Mouse (Mus musculus): ENCODE measurements around the gene Ccdc57. TPM values are rescaled to one million over a fixed set of nuclear protein-coding genes. Genes with fewer than 3 reads are reported as not detected.
"Not testable (repeated sequence)": the region's sequence is repeated elsewhere in the genome, so short reads cannot be mapped to it uniquely, and the experiment has no call there.

Ccdc57 gene
- polyA plus RNA-seq, 1 experiment from 2014 or later = 4.4 TPM

- not testable (repeated sequence) for H3K4me3 ChIP-seq, H3K9me3 ChIP-seq, H3K27me3 ChIP-seq, H3K4me1 ChIP-seq, H3K9ac ChIP-seq, H3K27ac ChIP-seq, H3K4me2 ChIP-seq
- 0 out of 2 replicates have a peak, but pooled peaks have one; percentile 5 for ATAC-seq (ENCODE audit: insufficient number of reproducible peaks, low FRiP score, low TSS enrichment, low read depth)
- peaks cover 36% of the 10 kb centered on the region for H3K36me3 ChIP-seq
- WGBS = 90% methylated on average over 3 of the region's 3 CpGs
Observed at GRCm38 (mm10) chr11:120855938-120856337, 76.7 kb downstream of the Ccdc57 start.

GRCm38 (mm10) chr11:120853788-120854187 lies 78.9 kb downstream of the Ccdc57 start:
- Histone ChIP-seq H3K9ac (no peak overlapping the region), H3K4me3 (no peak overlapping the region), H3K4me1 (0 out of 2 replicates have a peak, but pooled peaks cover 5% of the 10 kb centered on the region), H3K4me2 (no peak overlapping the region), H3K27me3 (no peaks in the 10 kb centered on the region), H3K36me3 (peaks cover 15% of the 10 kb centered on the region), H3K9me3 (no peaks in the 10 kb centered on the region), H3K27ac (peak overlapping the region; percentile 39)
- WGBS = 84% methylated on average over 4 of the region's 4 CpGs
- no peak for ATAC-seq (ENCODE audit: insufficient number of reproducible peaks, low FRiP score, low TSS enrichment, low read depth)

GRCm38 (mm10) chr11:120853158-120853557 lies 79.5 kb downstream of the Ccdc57 start:
- H3K4me3 ChIP-seq = no peak overlapping the region
- no peak for ATAC-seq (ENCODE audit: insufficient number of reproducible peaks, low FRiP score, low TSS enrichment, low read depth)
- H3K27me3 ChIP-seq = no peaks in the 10 kb centered on the region
- no peak overlapping the region for H3K27ac ChIP-seq
- H3K36me3 ChIP-seq = peaks cover 9% of the 10 kb centered on the region
- no peak overlapping the region for H3K4me2 ChIP-seq
- H3K9ac ChIP-seq = no peak overlapping the region
- 0 out of 2 replicates have a peak, but pooled peaks cover 5% of the 10 kb centered on the region for H3K4me1 ChIP-seq
- 95% methylated on average over 4 of the region's 4 CpGs for WGBS
- no peaks in the 10 kb centered on the region for H3K9me3 ChIP-seq

- Histone ChIP-seq H3K4me1 (0 out of 2 replicates have a peak, but pooled peaks cover 5% of the 10 kb centered on the region), H3K27me3 (no peaks in the 10 kb centered on the region), H3K9ac (no peak overlapping the region), H3K27ac (no peak overlapping the region; the same call in 1 of the 2 replicates), H3K9me3 (no peaks in the 10 kb centered on the region), H3K36me3 (peaks cover 3% of the 10 kb centered on the region; the same call in 1 of the 2 replicates), H3K4me2 (no peak overlapping the region), H3K4me3 (no peak overlapping the region)
- 64% methylated on average over 11 of the region's 11 CpGs for WGBS
- no peak for ATAC-seq (ENCODE audit: insufficient number of reproducible peaks, low FRiP score, low TSS enrichment, low read depth)
Observed at GRCm38 (mm10) chr11:120852083-120852935, 80.4 kb downstream of the Ccdc57 start.

GRCm38 (mm10) chr11:120851582-120851981 lies 81.1 kb downstream of the Ccdc57 start:
- H3K4me1 ChIP-seq = 0 out of 2 replicates have a peak, but pooled peaks cover 5% of the 10 kb centered on the region
- H3K9ac ChIP-seq = no peak overlapping the region
- 73% methylated on average over 2 of the region's 2 CpGs for WGBS
- no peaks in the 10 kb centered on the region for H3K36me3 ChIP-seq
- no peaks in the 10 kb centered on the region for H3K27me3 ChIP-seq
- H3K4me3 ChIP-seq = no peak overlapping the region
- H3K27ac ChIP-seq = no peak overlapping the region
- H3K4me2 ChIP-seq = no peak overlapping the region
- no peaks in the 10 kb centered on the region for H3K9me3 ChIP-seq
- no peak for ATAC-seq (ENCODE audit: insufficient number of reproducible peaks, low FRiP score, low TSS enrichment, low read depth)

- Histone ChIP-seq H3K4me1 (0 out of 2 replicates have a peak, but pooled peaks cover 5% of the 10 kb centered on the region), H3K27me3 (no peaks in the 10 kb centered on the region), H3K4me3 (no peak overlapping the region), H3K27ac (no peak overlapping the region), H3K36me3 (no peaks in the 10 kb centered on the region), H3K9me3 (no peaks in the 10 kb centered on the region), H3K9ac (no peak overlapping the region), H3K4me2 (no peak overlapping the region)
- ATAC-seq (ENCODE audit: insufficient number of reproducible peaks, low FRiP score, low TSS enrichment, low read depth) = no peak
- WGBS = 70% methylated on average over 1 of the region's 1 CpGs
Observed at GRCm38 (mm10) chr11:120851132-120851531, 81.5 kb downstream of the Ccdc57 start.

- no peak overlapping the region for H3K4me2 ChIP-seq
- H3K4me1 ChIP-seq = 0 out of 2 replicates have a peak, but pooled peaks cover 5% of the 10 kb centered on the region
- ATAC-seq (ENCODE audit: insufficient number of reproducible peaks, low FRiP score, low TSS enrichment, low read depth) = no peak
- H3K27me3 ChIP-seq = no peaks in the 10 kb centered on the region
- no peak overlapping the region for H3K27ac ChIP-seq
- no peak overlapping the region for H3K4me3 ChIP-seq
- no peak overlapping the region for H3K9ac ChIP-seq
- 59% methylated on average over 2 of the region's 2 CpGs for WGBS
- H3K36me3 ChIP-seq = no peaks in the 10 kb centered on the region
- H3K9me3 ChIP-seq = no peaks in the 10 kb centered on the region
Observed at GRCm38 (mm10) chr11:120850331-120851030, 82.2 kb downstream of the Ccdc57 start.

- Histone ChIP-seq H3K27ac (no peak overlapping the region), H3K9me3 (no peaks in the 10 kb centered on the region), H3K4me1 (no peaks in the 10 kb centered on the region), H3K27me3 (no peaks in the 10 kb centered on the region), H3K4me3 (no peak overlapping the region), H3K4me2 (no peak overlapping the region), H3K36me3 (no peaks in the 10 kb centered on the region), H3K9ac (no peak overlapping the region)
- no peak for ATAC-seq (ENCODE audit: insufficient number of reproducible peaks, low FRiP score, low TSS enrichment, low read depth)
- WGBS = 82% methylated on average over 9 of the region's 9 CpGs
Observed at GRCm38 (mm10) chr11:120846725-120847475, 85.8 kb downstream of the Ccdc57 start.

- 90% methylated on average over 4 of the region's 4 CpGs for WGBS
- no peak overlapping the region for H3K27ac ChIP-seq
- no peak overlapping the region for H3K4me2 ChIP-seq
- H3K36me3 ChIP-seq = no peaks in the 10 kb centered on the region
- no peak for ATAC-seq (ENCODE audit: insufficient number of reproducible peaks, low FRiP score, low TSS enrichment, low read depth)
- no peak overlapping the region for H3K4me3 ChIP-seq
- H3K9ac ChIP-seq = no peak overlapping the region
- H3K4me1 ChIP-seq = no peaks in the 10 kb centered on the region
- H3K27me3 ChIP-seq = no peaks in the 10 kb centered on the region
- H3K9me3 ChIP-seq = no peaks in the 10 kb centered on the region
Observed at GRCm38 (mm10) chr11:120844329-120844728, 88.3 kb downstream of the Ccdc57 start.

- Histone ChIP-seq H3K27me3 (no peaks in the 10 kb centered on the region), H3K4me1 (peaks cover 5% of the 10 kb centered on the region; the same call in 1 of the 2 replicates), H3K36me3 (0 out of 2 replicates have a peak, but pooled peaks cover 4% of the 10 kb centered on the region), H3K27ac (peak overlapping the region; percentile 75), H3K4me3 (no peak overlapping the region), H3K9ac (no peak overlapping the region), H3K9me3 (no peaks in the 10 kb centered on the region), H3K4me2 (no peak overlapping the region)
- no peak for ATAC-seq (ENCODE audit: insufficient number of reproducible peaks, low FRiP score, low TSS enrichment, low read depth)
- 67% methylated on average over 8 of the region's 8 CpGs for WGBS
Observed at GRCm38 (mm10) chr11:120833555-120834280, 99.0 kb downstream of the Ccdc57 start.

- not testable (repeated sequence) for H3K4me1 ChIP-seq; H3K27ac ChIP-seq; H3K9ac ChIP-seq; H3K27me3 ChIP-seq; H3K9me3 ChIP-seq; H3K4me3 ChIP-seq; ATAC-seq (ENCODE audit: insufficient number of reproducible peaks, low FRiP score, low TSS enrichment, low read depth); H3K36me3 ChIP-seq; H3K4me2 ChIP-seq
- WGBS = 89% methylated on average over 5 of the region's 5 CpGs
Observed at GRCm38 (mm10) chr11:120832962-120833361, 99.7 kb downstream of the Ccdc57 start.
